Mouse (Mus musculus) CD4-positive, CD25-positive, alpha-beta regulatory T cell, adult 4 months (primary cell): Measurements from ENCODE around the gene Ttc23l. TPM values are rescaled to one million over a fixed set of nuclear protein-coding genes. Genes with fewer than 3 reads are reported as not detected.

Experiments
- polyA plus RNA-seq, 2 experiments: library from polyadenylated mRNA; unstranded; fragments of 100-300 nt; shearing (Covaris generic); gene quantifications; one replicate each; pipeline ENCODE4 v1.2.1; 2017

The Ttc23l gene
- polyA plus RNA-seq, 2 experiments from 2014 or later, result not detected

Other genes with a start within 250 kb of the Ttc23l start
- not detected for gene Gm21973, start 233.3 kb downstream of the Ttc23l start, polyA plus RNA-seq
- gene Agxt2, start 200.1 kb downstream of the Ttc23l start, polyA plus RNA-seq, result not detected
- gene Dnajc21, start 88.2 kb downstream of the Ttc23l start, polyA plus RNA-seq, result 10 to 100 TPM; 10.8 to 16.9 TPM
- gene Brix1, start 72.7 kb downstream of the Ttc23l start, polyA plus RNA-seq, result 100 to 1,000 TPM; 126 to 135 TPM
- 10 to 100 TPM; 23.5 to 34.6 TPM for gene Rad1, start 72.7 kb downstream of the Ttc23l start, polyA plus RNA-seq
- gene Rai14, start 156.0 kb upstream of the Ttc23l start, polyA plus RNA-seq, result 1 to 10 TPM in 1 of 2 experiments, under 1 TPM in 1; 0.47 to 1.2 TPM